Mouse (Mus musculus): ENCODE results near the gene 2310079G19Rik. TPM values are rescaled to one million over a fixed set of nuclear protein-coding genes. Genes with fewer than 3 reads are reported as not detected.

The 2310079G19Rik gene
- total and polyA plus RNA-seq, 2 experiments from 2014 or later: not detected

DNA sequence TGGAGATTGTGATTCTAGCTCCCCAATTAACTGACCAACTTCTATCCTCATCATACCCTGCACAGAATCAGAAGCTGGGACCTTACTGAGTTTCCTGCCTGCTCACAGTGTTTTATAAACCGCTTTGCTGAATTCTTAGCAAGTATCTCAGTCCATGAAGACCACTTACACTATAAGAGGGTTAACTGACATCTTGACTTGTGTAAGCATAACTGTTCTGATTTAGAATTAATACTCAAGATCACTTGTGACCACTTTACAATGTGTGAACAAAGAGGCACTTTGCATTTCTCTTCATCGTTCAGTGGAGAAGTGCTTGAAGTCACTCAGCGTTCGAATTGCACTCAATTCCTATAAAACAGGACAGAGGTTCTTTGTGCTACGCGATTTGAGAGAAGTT lies 22.9 kb downstream of the 2310079G19Rik start:
- Histone ChIP-seq H3K4me2 (ENCODE audit: low read depth, low read length) (no peak overlapping the region), H3K9ac (replicated peaks; ENCODE audit: low read depth, low read length) (no peak overlapping the region), H3K27me3 (ENCODE audit: control insufficient read depth, insufficient read depth, low read length) (no peaks in the 10 kb centered on the region), H3K4me3 (ENCODE audit: low read depth, low read length) (no peak overlapping the region), H3K9me3 (replicated peaks; ENCODE audit: control insufficient read depth, low read length) (no peaks in the 10 kb centered on the region), H3K27ac (ENCODE audit: low read depth) (no peak overlapping the region), H3K4me1 (ENCODE audit: control insufficient read depth, insufficient read depth) (no peaks in the 10 kb centered on the region), H3K36me3 (replicated peaks; ENCODE audit: control insufficient read depth, insufficient read depth, low read length) (no peaks in the 10 kb centered on the region)
- no peak for TF ChIP-seq EP300 (IDR thresholded peaks at IDR 0.05; ENCODE audit: low read depth)
- TF ChIP-seq CTCF (IDR thresholded peaks at IDR 0.05; ENCODE audit: low read depth): no peak
- ATAC-seq (ENCODE audit: insufficient read depth, low read depth): no peak
- DNase-seq (ENCODE audit: low spot score): no peak
- WGBS: 79% methylated on average over 6 of the region's 6 CpGs

DNA sequence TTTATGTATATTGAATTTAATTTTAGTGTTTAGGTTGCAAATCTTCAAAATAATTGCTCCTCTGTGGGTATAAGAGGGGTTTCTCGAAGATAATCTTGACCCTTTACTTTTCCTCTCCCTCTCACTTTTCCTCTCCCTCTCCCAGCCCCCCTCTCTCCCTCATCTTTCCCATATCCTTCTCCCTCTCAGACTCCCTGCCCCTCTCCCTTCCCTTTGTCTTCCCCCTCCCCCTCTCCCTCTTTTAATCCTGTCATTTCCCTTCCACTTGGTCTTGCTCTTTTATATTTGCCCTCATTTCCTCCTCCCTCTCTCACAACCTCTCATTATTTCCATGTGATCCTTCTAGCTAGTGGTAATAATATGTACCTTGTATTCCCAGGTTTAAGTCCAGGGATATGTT lies 25.0 kb downstream of the 2310079G19Rik start:
- no peak for DNase-seq (ENCODE audit: low spot score)
- 28% methylated on average over 1 of the region's 1 CpGs for WGBS

DNA sequence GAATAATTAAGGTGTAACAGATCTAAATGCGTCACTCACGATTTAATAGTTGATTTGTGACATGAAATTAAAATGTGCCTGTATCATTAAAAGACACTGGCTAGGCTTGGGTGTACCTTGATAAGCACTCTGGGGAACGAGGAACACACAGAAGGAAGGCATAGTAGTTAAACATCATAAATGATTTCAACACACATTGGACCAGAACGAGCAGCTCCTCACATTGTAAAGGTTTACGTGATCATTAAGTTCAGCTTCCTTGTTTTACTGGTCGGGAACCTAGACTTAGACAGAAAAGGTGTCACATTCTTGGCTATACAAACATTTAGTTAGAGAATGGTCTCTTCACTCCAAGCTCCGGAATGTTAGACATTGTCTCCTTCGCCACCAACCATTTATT lies 27.2 kb downstream of the 2310079G19Rik start:
- 79% methylated on average over 8 of the region's 8 CpGs for WGBS

More for the DNA sequence above, 25.0 kb downstream of the 2310079G19Rik start:
- Histone ChIP-seq H3K4me1 (ENCODE audit: control insufficient read depth, insufficient read depth) (no peaks in the 10 kb centered on the region), H3K36me3 (replicated peaks; ENCODE audit: control insufficient read depth, insufficient read depth, low read length) (no peaks in the 10 kb centered on the region), H3K4me3 (ENCODE audit: low read depth, low read length) (no peak overlapping the region), H3K27ac (ENCODE audit: low read depth) (no peak overlapping the region), H3K4me2 (ENCODE audit: low read depth, low read length) (no peak overlapping the region), H3K27me3 (ENCODE audit: control insufficient read depth, insufficient read depth, low read length) (no peaks in the 10 kb centered on the region), H3K9me3 (replicated peaks; ENCODE audit: control insufficient read depth, low read length) (no peaks in the 10 kb centered on the region), H3K9ac (replicated peaks; ENCODE audit: low read depth, low read length) (no peak overlapping the region)
- no peak for ATAC-seq (ENCODE audit: insufficient read depth, low read depth)
- no peak for TF ChIP-seq EP300 (IDR thresholded peaks at IDR 0.05; ENCODE audit: low read depth)
- TF ChIP-seq CTCF (IDR thresholded peaks at IDR 0.05; ENCODE audit: low read depth): no peak

DNA sequence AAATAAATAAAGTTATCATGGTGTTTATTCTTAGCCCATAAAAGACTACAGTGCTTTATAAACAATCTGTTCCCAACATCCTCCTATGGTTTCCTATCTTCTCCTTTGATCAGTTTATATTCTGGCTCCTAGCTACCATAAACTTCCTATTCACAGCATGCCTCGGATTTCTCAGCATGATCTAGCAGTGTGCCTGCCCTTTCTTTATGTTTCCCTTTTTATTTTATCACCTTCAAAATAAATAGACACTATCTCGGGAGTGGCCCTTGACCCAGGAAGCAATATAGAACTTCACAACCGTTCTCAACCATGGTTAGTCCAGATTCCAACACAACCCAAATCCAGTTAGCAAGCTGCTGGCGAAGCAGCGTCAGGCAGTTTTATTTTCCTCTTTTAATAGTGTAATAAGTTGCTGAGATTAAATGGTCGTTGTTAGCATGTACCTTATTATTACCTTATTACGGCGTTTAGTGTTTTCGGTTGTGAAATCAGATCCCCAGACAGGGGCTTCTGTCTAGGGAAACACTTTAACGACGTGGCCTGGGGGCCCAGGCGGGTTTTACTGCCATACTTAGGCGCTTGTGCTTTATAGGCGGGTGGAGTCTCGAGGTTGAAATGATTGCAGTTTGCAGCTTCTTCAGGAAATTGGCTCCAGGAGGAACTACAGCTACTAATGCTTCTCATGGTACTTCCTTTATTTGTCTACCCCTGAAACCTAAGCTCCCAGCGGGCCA lies 27.8 kb downstream of the 2310079G19Rik start:
- H3K9ac ChIP-seq (replicated peaks; ENCODE audit: low read depth, low read length): no peak overlapping the region
- H3K27me3 ChIP-seq (ENCODE audit: control insufficient read depth, insufficient read depth, low read length): no peaks in the 10 kb centered on the region
- no peaks in the 10 kb centered on the region for H3K36me3 ChIP-seq (replicated peaks; ENCODE audit: control insufficient read depth, insufficient read depth, low read length)
- 61% methylated on average over 16 of the region's 16 CpGs for WGBS
- H3K4me3 ChIP-seq (ENCODE audit: low read depth, low read length): no peak overlapping the region
- no peaks in the 10 kb centered on the region for H3K9me3 ChIP-seq (replicated peaks; ENCODE audit: control insufficient read depth, low read length)
- H3K4me2 ChIP-seq (ENCODE audit: low read depth, low read length): no peak overlapping the region
- H3K27ac ChIP-seq (ENCODE audit: low read depth): no peak overlapping the region
- H3K4me1 ChIP-seq (ENCODE audit: control insufficient read depth, insufficient read depth): no peaks in the 10 kb centered on the region
- TF ChIP-seq CTCF (IDR thresholded peaks at IDR 0.05; ENCODE audit: low read depth) (no peak), EP300 (IDR thresholded peaks at IDR 0.05; ENCODE audit: low read depth) (no peak)
- DNase-seq (ENCODE audit: low spot score) (no peak), ATAC-seq (ENCODE audit: insufficient read depth, low read depth) (no peak)

More for the DNA sequence above, 27.2 kb downstream of the 2310079G19Rik start:
- Histone ChIP-seq H3K4me2 (ENCODE audit: low read depth, low read length) (no peak overlapping the region), H3K27me3 (ENCODE audit: control insufficient read depth, insufficient read depth, low read length) (no peaks in the 10 kb centered on the region), H3K27ac (ENCODE audit: low read depth) (no peak overlapping the region), H3K36me3 (replicated peaks; ENCODE audit: control insufficient read depth, insufficient read depth, low read length) (no peaks in the 10 kb centered on the region), H3K4me3 (ENCODE audit: low read depth, low read length) (no peak overlapping the region), H3K9me3 (replicated peaks; ENCODE audit: control insufficient read depth, low read length) (no peaks in the 10 kb centered on the region), H3K4me1 (ENCODE audit: control insufficient read depth, insufficient read depth) (no peaks in the 10 kb centered on the region), H3K9ac (replicated peaks; ENCODE audit: low read depth, low read length) (no peak overlapping the region)
- no peak for ATAC-seq (ENCODE audit: insufficient read depth, low read depth)
- no peak for TF ChIP-seq EP300 (IDR thresholded peaks at IDR 0.05; ENCODE audit: low read depth)
- TF ChIP-seq CTCF (IDR thresholded peaks at IDR 0.05; ENCODE audit: low read depth): no peak
- DNase-seq (ENCODE audit: low spot score): no peak

DNA sequence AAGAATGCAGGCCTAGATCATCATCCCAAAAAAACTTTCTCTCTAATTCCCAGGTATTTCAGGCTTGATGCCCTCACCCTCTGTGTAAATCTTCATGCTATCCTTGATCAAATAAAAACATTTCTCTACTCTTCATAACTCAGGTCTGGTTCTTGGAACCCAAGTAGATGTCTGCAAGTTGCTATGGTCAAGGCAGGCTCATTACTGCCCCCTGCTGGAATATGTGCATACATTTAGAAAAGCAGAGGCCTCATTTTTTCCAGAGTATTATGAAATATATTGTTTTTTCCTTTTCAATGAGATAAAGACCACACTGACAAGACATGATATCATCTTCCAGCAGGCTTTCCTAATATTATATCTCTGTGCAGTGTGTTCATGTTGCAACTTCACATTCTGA lies 34.7 kb downstream of the 2310079G19Rik start:
- Histone ChIP-seq H3K36me3 (replicated peaks; ENCODE audit: control insufficient read depth, insufficient read depth, low read length) (no peaks in the 10 kb centered on the region), H3K4me1 (ENCODE audit: control insufficient read depth, insufficient read depth) (no peaks in the 10 kb centered on the region), H3K27ac (ENCODE audit: low read depth) (no peak overlapping the region), H3K9me3 (replicated peaks; ENCODE audit: control insufficient read depth, low read length) (no peaks in the 10 kb centered on the region), H3K4me2 (ENCODE audit: low read depth, low read length) (no peak overlapping the region), H3K9ac (replicated peaks; ENCODE audit: low read depth, low read length) (no peak overlapping the region), H3K27me3 (ENCODE audit: control insufficient read depth, insufficient read depth, low read length) (no peaks in the 10 kb centered on the region), H3K4me3 (ENCODE audit: low read depth, low read length) (no peak overlapping the region)
- no peak for DNase-seq (ENCODE audit: low spot score)
- no peak for ATAC-seq (ENCODE audit: insufficient read depth, low read depth)
- TF ChIP-seq EP300 (IDR thresholded peaks at IDR 0.05; ENCODE audit: low read depth) (no peak), CTCF (IDR thresholded peaks at IDR 0.05; ENCODE audit: low read depth) (0 out of 2 replicates have a peak, but pooled peaks have one; percentile 5)

DNA sequence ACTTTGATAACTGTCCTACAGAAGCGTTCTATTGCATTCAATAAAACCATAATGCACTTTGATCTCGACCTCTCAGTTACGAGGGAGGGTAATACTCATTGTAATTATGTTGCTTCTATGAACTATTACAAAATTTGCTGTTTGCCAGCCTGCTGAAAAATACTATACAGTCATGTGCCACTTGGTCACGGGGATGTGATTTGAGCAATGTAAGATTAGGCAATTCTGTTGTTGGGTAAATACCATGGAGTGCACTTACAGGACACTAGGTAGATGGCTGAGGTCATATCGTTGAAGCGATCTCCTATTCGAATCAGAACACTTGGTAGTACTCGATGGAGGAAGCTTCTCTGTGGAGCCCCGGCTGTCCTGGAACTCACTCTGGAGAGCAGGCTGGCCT lies 44.1 kb downstream of the 2310079G19Rik start:
- WGBS: 82% methylated on average over 9 of the region's 9 CpGs

More for the DNA sequence above, 44.1 kb downstream of the 2310079G19Rik start:
- no peaks in the 10 kb centered on the region for H3K4me1 ChIP-seq (ENCODE audit: control insufficient read depth, insufficient read depth)
- no peaks in the 10 kb centered on the region for H3K27me3 ChIP-seq (ENCODE audit: control insufficient read depth, insufficient read depth, low read length)
- no peak for ATAC-seq (ENCODE audit: insufficient read depth, low read depth)
- H3K36me3 ChIP-seq (replicated peaks; ENCODE audit: control insufficient read depth, insufficient read depth, low read length): no peaks in the 10 kb centered on the region
- H3K9me3 ChIP-seq (replicated peaks; ENCODE audit: control insufficient read depth, low read length): no peaks in the 10 kb centered on the region
- H3K4me2 ChIP-seq (ENCODE audit: low read depth, low read length): no peak overlapping the region
- DNase-seq (ENCODE audit: low spot score): no peak
- no peak overlapping the region for H3K27ac ChIP-seq (ENCODE audit: low read depth)
- no peak overlapping the region for H3K9ac ChIP-seq (replicated peaks; ENCODE audit: low read depth, low read length)
- TF ChIP-seq EP300 (IDR thresholded peaks at IDR 0.05; ENCODE audit: low read depth) (no peak), CTCF (IDR thresholded peaks at IDR 0.05; ENCODE audit: low read depth) (no peak)
- H3K4me3 ChIP-seq (ENCODE audit: low read depth, low read length): no peak overlapping the region

Other genes with a start within 250 kb of the 2310079G19Rik start
- not detected in 2 replicates for gene Cldn17, start 120.7 kb downstream of the 2310079G19Rik start, total RNA-seq (2014; rRNA removed; ENCODE audit: low replicate concordance)
- gene Cldn17, start 120.7 kb downstream of the 2310079G19Rik start, polyA plus RNA-seq (2015; fragmentation: Nextera tagmentation; extraction: Ambion mirVana): not detected in 2 replicates
- 6.8 TPM in 1 of 2 replicates, not detected in the other for gene Cldn8, start 64.5 kb downstream of the 2310079G19Rik start, total RNA-seq (2014; rRNA removed; ENCODE audit: low replicate concordance)
- 0.14 TPM in 1 of 2 replicates, not detected in the other for gene Cldn8, start 64.5 kb downstream of the 2310079G19Rik start, polyA plus RNA-seq (2015; fragmentation: Nextera tagmentation; extraction: Ambion mirVana)
- not detected in 2 replicates for gene Krtap24-1, start 15.4 kb downstream of the 2310079G19Rik start, total RNA-seq (2014; rRNA removed; ENCODE audit: low replicate concordance)
- not detected in 2 replicates for gene Krtap24-1, start 15.4 kb downstream of the 2310079G19Rik start, polyA plus RNA-seq (2015; fragmentation: Nextera tagmentation; extraction: Ambion mirVana)
- gene Krtap26-1, start 20.1 kb upstream of the 2310079G19Rik start, total RNA-seq (2014; rRNA removed; ENCODE audit: low replicate concordance): not detected in 2 replicates
- not detected in 2 replicates for gene Krtap26-1, start 20.1 kb upstream of the 2310079G19Rik start, polyA plus RNA-seq (2015; fragmentation: Nextera tagmentation; extraction: Ambion mirVana)
- not detected in 2 replicates for gene Krtap27-1, start 44.0 kb upstream of the 2310079G19Rik start, total RNA-seq (2014; rRNA removed; ENCODE audit: low replicate concordance)
- gene Krtap27-1, start 44.0 kb upstream of the 2310079G19Rik start, polyA plus RNA-seq (2015; fragmentation: Nextera tagmentation; extraction: Ambion mirVana): not detected in 2 replicates
- gene 2310061N02Rik, start 80.3 kb upstream of the 2310079G19Rik start, total RNA-seq (2014; rRNA removed; ENCODE audit: low replicate concordance): not detected in 2 replicates
- gene 2310061N02Rik, start 80.3 kb upstream of the 2310079G19Rik start, polyA plus RNA-seq (2015; fragmentation: Nextera tagmentation; extraction: Ambion mirVana): not detected in 2 replicates
- gene Krtap13-1, start 101.2 kb upstream of the 2310079G19Rik start, total RNA-seq (2014; rRNA removed; ENCODE audit: low replicate concordance): not detected in 2 replicates
- not detected in 2 replicates for gene Krtap13-1, start 101.2 kb upstream of the 2310079G19Rik start, polyA plus RNA-seq (2015; fragmentation: Nextera tagmentation; extraction: Ambion mirVana)
- gene Krtap13, start 124.0 kb upstream of the 2310079G19Rik start, total RNA-seq (2014; rRNA removed; ENCODE audit: low replicate concordance): not detected in 2 replicates
- not detected in 2 replicates for gene Krtap13, start 124.0 kb upstream of the 2310079G19Rik start, polyA plus RNA-seq (2015; fragmentation: Nextera tagmentation; extraction: Ambion mirVana)
- gene 2310034C09Rik, start 131.2 kb upstream of the 2310079G19Rik start, total RNA-seq (2014; rRNA removed; ENCODE audit: low replicate concordance): not detected in 2 replicates
- gene 2310034C09Rik, start 131.2 kb upstream of the 2310079G19Rik start, polyA plus RNA-seq (2015; fragmentation: Nextera tagmentation; extraction: Ambion mirVana): not detected in 2 replicates
- not detected in 2 replicates for gene 2310057N15Rik, start 146.5 kb upstream of the 2310079G19Rik start, total RNA-seq (2014; rRNA removed; ENCODE audit: low replicate concordance)
- not detected in 2 replicates for gene 2310057N15Rik, start 146.5 kb upstream of the 2310079G19Rik start, polyA plus RNA-seq (2015; fragmentation: Nextera tagmentation; extraction: Ambion mirVana)
- gene Gm5965, start 150.2 kb upstream of the 2310079G19Rik start, total RNA-seq (2014; rRNA removed; ENCODE audit: low replicate concordance): not detected in 2 replicates
- gene Gm5965, start 150.2 kb upstream of the 2310079G19Rik start, polyA plus RNA-seq (2015; fragmentation: Nextera tagmentation; extraction: Ambion mirVana): not detected in 2 replicates
- not detected in 2 replicates for gene Gm20741, start 184.6 kb upstream of the 2310079G19Rik start, total RNA-seq (2014; rRNA removed; ENCODE audit: low replicate concordance)
- not detected in 2 replicates for gene Gm20741, start 184.6 kb upstream of the 2310079G19Rik start, polyA plus RNA-seq (2015; fragmentation: Nextera tagmentation; extraction: Ambion mirVana)
- not detected in 2 replicates for gene Krtap15, start 192.5 kb upstream of the 2310079G19Rik start, total RNA-seq (2014; rRNA removed; ENCODE audit: low replicate concordance)
- gene Krtap15, start 192.5 kb upstream of the 2310079G19Rik start, polyA plus RNA-seq (2015; fragmentation: Nextera tagmentation; extraction: Ambion mirVana): not detected in 2 replicates
- gene Krtap14, start 198.5 kb upstream of the 2310079G19Rik start, total RNA-seq (2014; rRNA removed; ENCODE audit: low replicate concordance): not detected in 2 replicates
- gene Krtap14, start 198.5 kb upstream of the 2310079G19Rik start, polyA plus RNA-seq (2015; fragmentation: Nextera tagmentation; extraction: Ambion mirVana): not detected in 2 replicates
- gene Krtap19-1, start 241.7 kb upstream of the 2310079G19Rik start, total RNA-seq (2014; rRNA removed; ENCODE audit: low replicate concordance): not detected in 2 replicates
- gene Krtap19-1, start 241.7 kb upstream of the 2310079G19Rik start, polyA plus RNA-seq (2015; fragmentation: Nextera tagmentation; extraction: Ambion mirVana): not detected in 2 replicates
- not detected in 2 replicates for gene Krtap19-2, start 246.6 kb upstream of the 2310079G19Rik start, total RNA-seq (2014; rRNA removed; ENCODE audit: low replicate concordance)
- not detected in 2 replicates for gene Krtap19-2, start 246.6 kb upstream of the 2310079G19Rik start, polyA plus RNA-seq (2015; fragmentation: Nextera tagmentation; extraction: Ambion mirVana)

Measured in heart, postnatal 0 days (tissue).